Mouse (Mus musculus): ENCODE measurements around the gene Pax1.

GRCm38 (mm10) chr2:147367911-147368591 is 6.3 kb downstream of the Pax1 start:
- no peak for TF ChIP-seq POLR2A (IDR thresholded peaks at IDR 0.05; ENCODE audit: borderline replicate concordance, control insufficient read depth, low read depth, low read length)
- no peak for TF ChIP-seq CTCF (IDR thresholded peaks at IDR 0.05; ENCODE audit: control insufficient read depth, insufficient read depth, low read length)
